Comparison of ENCODE assay signal across 23 mouse cellular contexts in the genomic region with DNA sequence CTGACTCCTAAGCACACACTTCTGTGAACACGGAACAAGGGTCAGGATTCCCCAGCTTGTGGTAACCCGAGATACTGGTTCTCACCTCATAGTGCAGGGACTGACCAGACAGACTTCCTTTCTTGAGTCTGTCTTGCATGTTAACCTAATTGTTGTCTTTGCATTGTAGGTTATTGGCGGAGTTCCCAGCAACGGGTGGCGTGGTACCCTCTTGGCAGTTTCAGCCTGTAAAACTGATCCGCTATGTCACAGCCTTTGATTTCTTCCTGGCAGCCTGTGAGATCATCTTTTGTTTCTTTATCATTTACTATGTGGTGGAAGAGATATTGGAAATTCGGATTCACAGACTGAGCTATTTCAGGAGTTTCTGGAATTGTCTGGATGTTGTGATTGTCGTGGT. TPM values are rescaled to one million over a fixed set of nuclear protein-coding genes. Genes with fewer than 3 reads are reported as not detected.
DNase-seq lines count a peak whose midpoint lies in the region; ATAC-seq and TF ChIP-seq lines count a peak whose summit lies in the region.
"Had no signal": no experiment of that assay in that cellular context is flagged by ENCODE, and none has a peak within 500 bp of the region (broad histone marks: within the 10 kb centered on the region; RNA-seq: fewer than 3 reads in every experiment).

No protein-coding gene starts in this region.

- peak; percentile 18 to 22 for DNase-seq in cerebellum, postnatal 10 days
- DNase-seq in cerebellum, adult 9-10 months, result no peak
- DNase-seq in heart, adult 11 months, result peak; percentile 61
- no peak for DNase-seq in heart, postnatal 14 days
- DNase-seq in adrenal gland, adult 2 months, result no peak
- DNase-seq: adrenal gland, adult 8-10 months; adrenal gland, postnatal 36 days; B cell, adult 2 months; cerebellum, adult 11-12 months; cerebellum, adult 9-11 months; gastrocnemius, postnatal 14 days; heart, postnatal 4 days; kidney, adult 18-20 months had no signal

- 70% methylated on average over 8 of the region's 8 CpGs for WGBS in neural tube, embryonic 14.5 days
- 68% methylated on average over 8 of the region's 8 CpGs for WGBS in neural tube, embryonic 15.5 days
- WGBS in olfactory bulb, adult 2 months, result 23% methylated on average over 8 of the region's 8 CpGs

- no peak overlapping the region for H3K27ac ChIP-seq in neural tube, embryonic 14.5 days (ENCODE audit: low read depth, low read length)
- no peak overlapping the region for H3K27ac ChIP-seq in neural tube, embryonic 15.5 days (replicated peaks)
- H3K27ac ChIP-seq in olfactory bulb, adult 2 months (ENCODE audit: insufficient read depth, low read depth, low read length), result peak overlapping the region; percentile 88
- H3K27ac ChIP-seq: embryonic facial prominence, embryonic 10.5 days; heart, embryonic 13.5 days; hindbrain, embryonic 13.5 days; intestine, embryonic 15.5 days had no signal

- no peak for TF ChIP-seq POLR2A in olfactory bulb, adult 2 months (IDR thresholded peaks at IDR 0.05; ENCODE audit: insufficient read depth, low read depth, low read length)

- H3K9me3 ChIP-seq in neural tube, embryonic 14.5 days (ENCODE audit: control insufficient read depth, low read length), result no peaks in the 10 kb centered on the region
- no peaks in the 10 kb centered on the region for H3K9me3 ChIP-seq in neural tube, embryonic 15.5 days (replicated peaks)
- H3K9me3 ChIP-seq: embryonic facial prominence, embryonic 10.5 days; heart, embryonic 13.5 days; hindbrain, embryonic 13.5 days; intestine, embryonic 15.5 days had no signal

- no peak overlapping the region for H3K4me3 ChIP-seq in neural tube, embryonic 14.5 days (ENCODE audit: low read depth, low read length)
- no peak overlapping the region for H3K4me3 ChIP-seq in neural tube, embryonic 15.5 days (replicated peaks)
- no peak overlapping the region for H3K4me3 ChIP-seq in olfactory bulb, adult 2 months (ENCODE audit: insufficient read depth, low read depth, low read length)
- H3K4me3 ChIP-seq: embryonic facial prominence, embryonic 10.5 days; heart, embryonic 13.5 days; hindbrain, embryonic 13.5 days; intestine, embryonic 15.5 days had no signal

- H3K4me1 ChIP-seq in neural tube, embryonic 14.5 days (ENCODE audit: control insufficient read depth, insufficient read depth, low read length), result no peaks in the 10 kb centered on the region
- H3K4me1 ChIP-seq in neural tube, embryonic 15.5 days, result no peaks in the 10 kb centered on the region
- H3K4me1 ChIP-seq in olfactory bulb, adult 2 months (ENCODE audit: control insufficient read depth, insufficient read depth, low read length), result peaks cover 5% of the 10 kb centered on the region
- H3K4me1 ChIP-seq: embryonic facial prominence, embryonic 10.5 days; heart, embryonic 13.5 days; hindbrain, embryonic 13.5 days; intestine, embryonic 15.5 days had no signal

- H3K9ac ChIP-seq in neural tube, embryonic 14.5 days (replicated peaks; ENCODE audit: low read depth, low read length), result no peak overlapping the region
- H3K9ac ChIP-seq in neural tube, embryonic 15.5 days (replicated peaks), result no peak overlapping the region
- H3K9ac ChIP-seq: heart, embryonic 13.5 days; hindbrain, embryonic 13.5 days; intestine, embryonic 15.5 days had no signal

- H3K36me3 ChIP-seq in neural tube, embryonic 14.5 days (ENCODE audit: control insufficient read depth, insufficient read depth, low read length), result peaks cover 37% of the 10 kb centered on the region
- peaks cover 64% of the 10 kb centered on the region for H3K36me3 ChIP-seq in neural tube, embryonic 15.5 days
- H3K36me3 ChIP-seq: G1E had no signal

- H3K27me3 ChIP-seq in neural tube, embryonic 14.5 days (ENCODE audit: control insufficient read depth, insufficient read depth, low read length), result no peaks in the 10 kb centered on the region
- H3K27me3 ChIP-seq in neural tube, embryonic 15.5 days (replicated peaks), result no peaks in the 10 kb centered on the region
- H3K27me3 ChIP-seq: heart, embryonic 13.5 days; hindbrain, embryonic 13.5 days; intestine, embryonic 15.5 days; Patski had no signal

- intact Hi-C loops in heart, postnatal 14 days (cut with DNase I), result no loop called here

- no peak overlapping the region for H3K4me2 ChIP-seq in neural tube, embryonic 14.5 days (ENCODE audit: low read depth, low read length)
- H3K4me2 ChIP-seq in neural tube, embryonic 15.5 days, result no peak overlapping the region
- H3K4me2 ChIP-seq: heart, embryonic 13.5 days; hindbrain, embryonic 13.5 days; intestine, embryonic 15.5 days had no signal

- TF ChIP-seq CTCF in olfactory bulb, adult 2 months (IDR thresholded peaks at IDR 0.05; ENCODE audit: insufficient read depth, low read depth, low read length), result no peak

- peak; percentile 34 for ATAC-seq in neural tube, embryonic 14.5 days (ENCODE audit: low read depth)
- ATAC-seq in neural tube, embryonic 15.5 days (ENCODE audit: low FRiP score), result no peak
- ATAC-seq: CD4-positive, CD25-positive, alpha-beta regulatory T cell, adult 4 months; intestine, embryonic 15.5 days; Patski had no signal

RNA-seq across cellular contexts. Expression of a gene that starts 23.6 kb away (rescaled TPM):
- 10 to 100 TPM; 27.9 to 30.2 TPM for total RNA-seq in heart, postnatal 14 days (2021)
- 12.5 and 12.7 TPM in 2 replicates for polyA plus RNA-seq in neural tube, embryonic 14.5 days (2014; fragmentation: Nextera tagmentation; extraction: Ambion mirVana)
- polyA plus RNA-seq in neural tube, embryonic 15.5 days (2015; fragmentation: Nextera tagmentation; extraction: Ambion mirVana), result 8.7 and 8.8 TPM in 2 replicates
- not detected in 2 replicates for polyA plus RNA-seq in olfactory bulb, adult 2 months (2012; ENCODE audit: insufficient read depth, insufficient read length, low replicate concordance, missing spikeins)
- 10 to 100 TPM; 33.0 to 44.4 TPM for total RNA-seq in adrenal gland, adult 2 months (2021)
- polyA plus RNA-seq in adrenal gland, adult 2 months (2012; rRNA removed), result 21.9 and 33.1 TPM in 2 replicates
- polyA plus RNA-seq: G1E had no signal

RNA-seq across cellular contexts. Expression of a gene that starts 25.3 kb away (rescaled TPM):
- 1 to 10 TPM; 6.5 to 7.0 TPM for total RNA-seq in heart, postnatal 14 days (2021)
- polyA plus RNA-seq in neural tube, embryonic 14.5 days (2014; fragmentation: Nextera tagmentation; extraction: Ambion mirVana), result 16.9 and 17.0 TPM in 2 replicates
- polyA plus RNA-seq in neural tube, embryonic 15.5 days (2015; fragmentation: Nextera tagmentation; extraction: Ambion mirVana), result 11.7 and 13.2 TPM in 2 replicates
- not detected in 2 replicates for polyA plus RNA-seq in olfactory bulb, adult 2 months (2012; ENCODE audit: insufficient read depth, insufficient read length, low replicate concordance, missing spikeins)
- 10 to 100 TPM in 1 of 2 experiments, 1 to 10 TPM in 1; 6.3 to 14.3 TPM for total RNA-seq in adrenal gland, adult 2 months (2021)
- polyA plus RNA-seq in adrenal gland, adult 2 months (2012; rRNA removed), result 0.89 and 1.8 TPM in 2 replicates

RNA-seq across cellular contexts. Expression of a gene that starts 47.9 kb away (rescaled TPM):
- under 1 TPM; 0.19 to 0.41 TPM for total RNA-seq in heart, postnatal 14 days (2021)
- polyA plus RNA-seq in neural tube, embryonic 14.5 days (2014; fragmentation: Nextera tagmentation; extraction: Ambion mirVana), result 6.2 and 10.2 TPM in 2 replicates
- polyA plus RNA-seq in neural tube, embryonic 15.5 days (2015; fragmentation: Nextera tagmentation; extraction: Ambion mirVana), result 20.5 and 23.8 TPM in 2 replicates
- not detected in 2 replicates for polyA plus RNA-seq in olfactory bulb, adult 2 months (2012; ENCODE audit: insufficient read depth, insufficient read length, low replicate concordance, missing spikeins)
- total RNA-seq in adrenal gland, adult 2 months (2021), result 100 to 1,000 TPM; 175 to 300 TPM
- 12.6 and 26.8 TPM in 2 replicates for polyA plus RNA-seq in adrenal gland, adult 2 months (2012; rRNA removed)
- total RNA-seq: G1E had no signal
- polyA plus RNA-seq: G1E had no signal

Comparison
In these comparisons a context has a peak if more than half of its experiments do, and no peak if none do; other contexts are left out.
1. DNase-seq: peak in cerebellum, postnatal 10 days (2 of 2) and heart, adult 11 months (single experiment); none in cerebellum, adult 9-10 months (single experiment), heart, postnatal 14 days (0 of 2) and adrenal gland, adult 2 months (single experiment).